Mouse (Mus musculus): Measurements from ENCODE around the gene Lrrc71.

Lrrc71 gene

DNA sequence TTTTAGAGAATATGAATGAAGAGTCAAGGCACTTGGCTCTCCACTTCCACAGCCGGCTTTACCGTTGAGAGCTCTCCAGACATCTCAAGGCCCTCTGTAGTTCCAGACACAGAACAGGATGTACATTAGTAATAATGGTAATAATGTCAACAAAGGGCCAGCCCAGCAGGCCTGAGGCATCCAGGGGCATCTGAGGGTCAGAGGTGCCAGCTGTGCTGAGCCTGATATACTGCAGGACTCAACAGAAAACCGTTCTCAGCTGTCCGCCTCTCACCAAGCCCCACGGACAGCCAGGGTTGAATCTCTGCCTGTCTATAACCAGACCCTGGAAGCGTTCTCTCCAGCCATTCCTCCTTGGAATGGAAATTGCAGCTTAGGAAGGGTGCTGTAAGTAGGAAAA is 23.9 kb downstream of the Lrrc71 start:
- in situ Hi-C loops (cut with MboI, MseI), result no loop called here

DNA sequence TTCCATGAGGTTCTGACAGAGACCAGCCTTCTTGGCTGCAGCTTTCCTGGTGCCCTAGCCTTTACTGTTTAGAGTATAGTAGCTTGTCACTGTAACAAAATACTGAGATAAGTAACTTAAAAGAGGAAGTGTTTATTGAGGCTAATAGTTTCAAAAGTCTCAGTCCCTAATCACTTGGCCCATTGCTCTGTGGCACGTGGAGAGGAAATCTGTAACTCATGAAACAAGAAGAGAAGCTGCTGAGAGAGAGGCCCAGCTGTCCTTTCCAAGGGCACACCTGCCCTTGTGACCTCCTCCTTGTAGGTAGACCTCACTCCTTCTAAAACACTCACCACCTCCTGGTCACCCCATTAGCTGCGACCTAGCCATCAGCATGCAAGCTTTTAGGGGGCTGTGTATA is 29.9 kb downstream of the Lrrc71 start:
- in situ Hi-C loops (cut with MboI, MseI), result no loop called here
